ENCODE assay signal across 26 mouse cellular contexts in the genomic region with DNA sequence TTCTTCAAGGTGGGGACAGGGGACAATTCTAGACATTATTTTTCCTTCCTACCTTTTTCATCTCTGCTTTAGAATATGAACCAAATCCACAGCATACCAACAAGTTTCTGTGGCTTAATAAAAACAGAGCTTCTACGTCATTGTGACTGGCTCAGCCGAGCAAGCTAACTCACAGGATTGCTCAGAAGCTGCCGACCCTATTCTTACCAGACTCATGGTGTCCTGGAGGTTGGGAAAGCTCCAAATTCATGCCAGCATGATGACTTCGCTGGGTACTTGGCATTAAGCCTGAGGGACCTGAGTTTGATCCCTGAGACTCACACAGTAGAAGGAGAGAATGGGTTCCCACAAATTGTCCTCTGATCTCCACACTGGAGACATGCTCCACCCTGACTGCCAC.
A peak's percentile ranks its signal among the peaks of the same experiment; 100 is the strongest.
DNase-seq lines count a peak whose midpoint lies in the region; TF ChIP-seq lines count a peak whose summit lies in the region.
"Had no signal": no experiment of that assay in that cellular context is flagged by ENCODE, and none has a peak within 500 bp of the region (broad histone marks: within the 10 kb centered on the region; RNA-seq: fewer than 3 reads in every experiment).

No protein-coding gene starts in this region.

- no peaks in the 10 kb centered on the region for H3K27me3 ChIP-seq in limb, embryonic 10.5 days (ENCODE audit: low read depth, poor library complexity, severe bottlenecking)
- H3K27me3 ChIP-seq: CH12.LX; forebrain, embryonic 13.5 days; heart, embryonic 12.5 days; hindbrain, embryonic 15.5 days; liver, embryonic 13.5 days; midbrain, embryonic 13.5 days; stomach, embryonic 15.5 days had no signal

- 86% methylated on average over 4 of the region's 4 CpGs for WGBS in limb, embryonic 10.5 days

- H3K4me3 ChIP-seq in layer of hippocampus, adult 2 months = no peak overlapping the region
- no peak overlapping the region for H3K4me3 ChIP-seq in limb, embryonic 10.5 days
- H3K4me3 ChIP-seq: forebrain, embryonic 13.5 days; heart, embryonic 12.5 days; hindbrain, embryonic 15.5 days; liver, embryonic 13.5 days; midbrain, embryonic 13.5 days; stomach, embryonic 15.5 days had no signal

- H3K9me3 ChIP-seq in limb, embryonic 10.5 days (replicated peaks) = no peaks in the 10 kb centered on the region
- H3K9me3 ChIP-seq: forebrain, embryonic 13.5 days; heart, embryonic 12.5 days; hindbrain, embryonic 15.5 days; liver, embryonic 13.5 days; midbrain, embryonic 13.5 days; stomach, embryonic 15.5 days had no signal

- peak overlapping the region; percentile 9; the same call in 1 of the 2 replicates for H3K27ac ChIP-seq in layer of hippocampus, adult 2 months
- no peak overlapping the region for H3K27ac ChIP-seq in limb, embryonic 10.5 days
- H3K27ac ChIP-seq: forebrain, embryonic 13.5 days; kidney, postnatal 0 days; liver, embryonic 13.5 days; midbrain, embryonic 13.5 days; stomach, embryonic 15.5 days had no signal

- TF ChIP-seq CTCF in layer of hippocampus, adult 2 months (conservative IDR thresholded peaks at IDR 0.05) = no peak

- DNase-seq in cerebellum, postnatal 14 days = peak; percentile 6 to 20
- DNase-seq in cerebellum, postnatal 25 days = no peak
- no peak for DNase-seq in layer of hippocampus, adult 2 months (ENCODE audit: low spot score in 2 of 2)
- DNase-seq in layer of hippocampus, adult 11-12 months (ENCODE audit: low spot score) = no peak
- DNase-seq in NIH3T3 (ENCODE audit: low read depth) = peak; percentile 50
- DNase-seq in limb, embryonic 10.5 days (ENCODE audit: low spot score) = peak; percentile 8
- DNase-seq in ovary, postnatal 14 days (ENCODE audit: low spot score) = no peak
- DNase-seq in thymus, postnatal 10 days (ENCODE audit: low spot score in 2 of 2) = no peak
- DNase-seq: B cell, adult 2 months; cerebellum, adult 9-10 months; gastrocnemius, postnatal 25 days; heart, adult 18-20 months; heart, postnatal 4 days; kidney, adult 18-20 months; liver, embryonic 13.5 days; lung, postnatal 4 days; retina, postnatal 1 day; right cerebral cortex, postnatal 14 days; thymus, postnatal 25 days had no signal

- no peaks in the 10 kb centered on the region for H3K36me3 ChIP-seq in limb, embryonic 10.5 days
- H3K36me3 ChIP-seq: heart, embryonic 12.5 days; hindbrain, embryonic 15.5 days; liver, embryonic 13.5 days; midbrain, embryonic 13.5 days; stomach, embryonic 15.5 days had no signal

- H3K4me1 ChIP-seq in limb, embryonic 10.5 days = 0 out of 2 replicates have a peak, but pooled peaks cover 8% of the 10 kb centered on the region
- H3K4me1 ChIP-seq: liver, embryonic 13.5 days; stomach, embryonic 15.5 days had no signal

Comparison
In these comparisons a context has a peak if more than half of its experiments do, and no peak if none do; other contexts are left out.
1. DNase-seq: peak in cerebellum, postnatal 14 days (2 of 2), NIH3T3 (single experiment) and limb, embryonic 10.5 days (single experiment); none in cerebellum, postnatal 25 days (0 of 2), layer of hippocampus, adult 2 months (0 of 2), layer of hippocampus, adult 11-12 months (single experiment), ovary, postnatal 14 days (single experiment) and thymus, postnatal 10 days (0 of 2).